Mouse (Mus musculus) myocyte (in vitro differentiated cells): ENCODE data around the gene Mcl1. TPM values are rescaled to one million over a fixed set of nuclear protein-coding genes. Genes with fewer than 3 reads are reported as not detected.
A peak's percentile ranks its signal among the peaks of the same experiment; 100 is the strongest.

ENCODE experiments used
- H3K27me3 ChIP-seq: one replicate; pipeline ENCODE4 v1.6.1; 2011; ENCODE audit not compliant: control insufficient read depth, insufficient read depth, insufficient read length
- H3K36me3 ChIP-seq: one replicate; pipeline ENCODE4 v1.6.1; 2011; ENCODE audit not compliant: control insufficient read depth, insufficient read depth
- H3K4me2 ChIP-seq: one replicate; pipeline ENCODE4 v1.6.1; 2011; ENCODE audit warnings: low read depth, control low read depth
- H3K4me3 ChIP-seq: one replicate; pipeline ENCODE4 v1.5.1; 2011; ENCODE audit warnings: mild to moderate bottlenecking, control low read depth, moderate library complexity
- H3K79me2 ChIP-seq: one replicate; pipeline ENCODE4 v1.6.1; 2011; ENCODE audit not compliant: control insufficient read depth, insufficient read depth
- H3ac ChIP-seq: one replicate; pipeline ENCODE4 v1.6.1; 2011; ENCODE audit not compliant: control insufficient read depth, insufficient read length
- CEBPB ChIP-seq: IDR thresholded peaks from 2 replicates; pipeline ENCODE4 v1.6.1; 2011; ENCODE audit warnings: mild to moderate bottlenecking, moderate library complexity; ENCODE audit not compliant: poor library complexity, insufficient read depth, severe bottlenecking
- E2F4 ChIP-seq: IDR thresholded peaks from one replicate; pipeline ENCODE4 v1.6.1; 2011; ENCODE audit warnings: mild to moderate bottlenecking, control low read depth, moderate library complexity; ENCODE audit not compliant: insufficient read depth
- MAX ChIP-seq: IDR thresholded peaks from one replicate; pipeline ENCODE4 v1.6.1; 2011; ENCODE audit warnings: low read depth, mild to moderate bottlenecking, control low read depth
- MYOD1 ChIP-seq, 3 experiments: IDR thresholded peaks; one replicate each; pipeline ENCODE4 v1.6.1; 2011; ENCODE audit warnings: control low read depth in 2 of 3, low read depth in 2 of 3, mild to moderate bottlenecking in 2 of 3, moderate library complexity in 1 of 3; ENCODE audit not compliant: insufficient read length in 2 of 3, control insufficient read depth in 1 of 3
- MYOG ChIP-seq, 3 experiments: IDR thresholded peaks; one replicate each; pipeline ENCODE4 v1.6.1; 2011; ENCODE audit warnings: control low read depth in 2 of 3, low read depth in 2 of 3, mild to moderate bottlenecking in 2 of 3; ENCODE audit not compliant: insufficient read length in 2 of 3, control insufficient read depth in 1 of 3, insufficient read depth in 1 of 3
- POLR2A ChIP-seq: IDR thresholded peaks from one replicate; pipeline ENCODE4 v1.6.1; 2011; ENCODE audit warnings: low read depth, mild to moderate bottlenecking, control low read depth, moderate library complexity; ENCODE audit not compliant: insufficient read length
- POLR2AphosphoS2 ChIP-seq: IDR thresholded peaks from one replicate; pipeline ENCODE4 v1.6.1; 2011; ENCODE audit warnings: low read depth, control low read depth; ENCODE audit not compliant: insufficient read length
- REST ChIP-seq: IDR thresholded peaks from one replicate; pipeline ENCODE4 v1.6.1; 2011; ENCODE audit warnings: mild to moderate bottlenecking, control low read depth, moderate library complexity; ENCODE audit not compliant: insufficient read depth, insufficient read length
- SRF ChIP-seq: IDR thresholded peaks from one replicate; pipeline ENCODE4 v1.6.1; 2011; ENCODE audit warnings: low read depth; ENCODE audit not compliant: control insufficient read depth, insufficient read length
- TCF12 ChIP-seq: IDR thresholded peaks from one replicate; pipeline ENCODE4 v1.6.1; 2011; ENCODE audit warnings: mild to moderate bottlenecking, control low read depth; ENCODE audit not compliant: poor library complexity, insufficient read depth, severe bottlenecking
- TCF3 ChIP-seq: IDR thresholded peaks from one replicate; pipeline ENCODE4 v1.6.1; 2011; ENCODE audit warnings: low read depth, control low read depth; ENCODE audit not compliant: insufficient read length
- USF1 ChIP-seq: IDR thresholded peaks from one replicate; pipeline ENCODE4 v1.6.1; 2011; ENCODE audit warnings: low read depth, mild to moderate bottlenecking, control low read depth, moderate library complexity
- polyA plus RNA-seq: library from polyadenylated mRNA; unstranded; fragments of >200 nt; fragmentation: generic; extraction: Trizol; gene quantifications from one replicate; pipeline ENCODE4 v1.2.1, GENCODE M21; 2012; ENCODE audit warnings: missing spikeins

The Mcl1 gene
- polyA plus RNA-seq, result 51.6 TPM

DNA sequence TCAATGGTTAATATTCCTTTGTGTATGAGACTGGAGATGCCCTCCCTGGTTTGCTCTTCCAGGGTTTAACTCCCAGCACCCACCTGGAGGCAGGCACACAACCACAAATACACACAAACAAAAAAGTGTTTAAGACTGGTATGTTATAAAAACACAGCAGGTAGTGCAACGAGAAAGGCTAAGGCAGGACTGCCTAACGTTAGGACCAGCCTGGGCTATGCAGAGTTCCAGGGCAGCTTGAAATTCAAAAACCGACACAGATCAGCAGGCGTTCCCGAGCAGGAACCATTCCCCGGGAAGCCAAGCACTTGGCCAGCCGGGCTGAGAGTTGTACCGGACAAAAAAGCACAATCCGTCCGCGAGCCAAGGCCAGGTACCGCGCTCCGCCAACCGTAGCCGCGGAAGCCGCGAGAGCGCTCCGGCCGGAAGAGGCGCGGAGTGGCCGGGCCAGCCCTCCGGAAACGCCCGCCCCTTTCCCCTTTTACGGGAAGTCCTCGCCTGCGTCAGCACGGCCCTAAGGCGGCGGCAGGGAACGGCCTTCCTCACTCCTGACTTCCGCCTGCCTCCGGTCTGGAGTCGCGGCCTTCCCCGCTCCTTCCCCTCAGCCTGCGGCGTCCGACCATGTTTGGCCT lies at the start of gene Mcl1:
Gene Mcl1 (plus strand): TSS at position 553 of the 632 bp plus-strand sequence.
- H3K4me2 ChIP-seq, result peak within 1 kb of the TSS; percentile 99
- H3K36me3 ChIP-seq, result peaks cover 33% of the 10 kb centered on the region
- H3K27me3 ChIP-seq, result no peaks in the 10 kb centered on the region
- TF ChIP-seq POLR2AphosphoS2, result peak; percentile 100
- no peak for TF ChIP-seq TCF12
- peak; percentile 5 for TF ChIP-seq TCF3
- TF ChIP-seq POLR2A, result peak; percentile 97
- peak in 1 of 3 experiments; percentile 6 for TF ChIP-seq MYOD1 (IDR thresholded peaks at IDR 0.05; ENCODE audit: control insufficient read depth in 1 of 3, insufficient read length in 2 of 3, low read depth in 2 of 3)
- TF ChIP-seq E2F4, result no peak
- no peak for TF ChIP-seq MAX
- TF ChIP-seq MYOG (IDR thresholded peaks at IDR 0.05; ENCODE audit: control insufficient read depth in 1 of 3, insufficient read depth in 1 of 3, insufficient read length in 2 of 3, low read depth in 2 of 3), result peak in 1 of 3 experiments; percentile 30
- peak; percentile 100 for TF ChIP-seq SRF
- TF ChIP-seq USF1, result no peak
- peak; percentile 67 for TF ChIP-seq REST
- no peak for TF ChIP-seq CEBPB
- H3K4me3 ChIP-seq, result peak within 1 kb of the TSS; percentile 98
- H3K79me2 ChIP-seq, result peaks cover 55% of the 10 kb centered on the region
- H3ac ChIP-seq, result peak within 1 kb of the TSS; percentile 91

DNA sequence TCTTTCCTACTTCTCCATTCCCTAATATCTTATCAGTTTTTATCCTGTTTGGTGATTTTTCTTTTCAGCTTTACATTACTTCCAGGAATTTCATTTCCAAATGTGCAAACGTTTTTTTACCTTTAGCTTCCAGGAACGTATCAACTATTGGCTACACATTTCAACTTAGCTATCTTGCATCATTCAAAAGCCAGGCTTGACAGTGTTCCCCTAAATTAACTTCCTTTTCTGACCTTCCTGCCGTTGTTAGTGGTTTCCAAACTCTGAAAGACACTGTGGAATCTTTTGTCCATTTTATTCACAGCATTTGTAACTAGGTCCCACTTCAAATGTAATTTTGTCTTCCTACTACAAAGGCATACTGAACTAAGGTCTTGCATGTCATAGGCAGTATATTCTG lies 49.4 kb upstream of the Mcl1 start:
- H3K36me3 ChIP-seq, result no peaks in the 10 kb centered on the region
- H3K79me2 ChIP-seq, result no peaks in the 10 kb centered on the region
- no peaks in the 10 kb centered on the region for H3K27me3 ChIP-seq
- H3ac ChIP-seq, result no peak overlapping the region
- H3K4me2 ChIP-seq, result no peak overlapping the region
- TF ChIP-seq MYOG (IDR thresholded peaks at IDR 0.05; ENCODE audit: control insufficient read depth in 1 of 3, insufficient read depth in 1 of 3, insufficient read length in 2 of 3, low read depth in 2 of 3) (no peak), POLR2AphosphoS2 (no peak), REST (no peak), SRF (no peak), MAX (no peak), TCF3 (no peak), MYOD1 (IDR thresholded peaks at IDR 0.05; ENCODE audit: control insufficient read depth in 1 of 3, insufficient read length in 2 of 3, low read depth in 2 of 3) (no peak), TCF12 (no peak), USF1 (no peak), E2F4 (no peak), CEBPB (no peak), POLR2A (no peak)
- H3K4me3 ChIP-seq, result no peak overlapping the region

DNA sequence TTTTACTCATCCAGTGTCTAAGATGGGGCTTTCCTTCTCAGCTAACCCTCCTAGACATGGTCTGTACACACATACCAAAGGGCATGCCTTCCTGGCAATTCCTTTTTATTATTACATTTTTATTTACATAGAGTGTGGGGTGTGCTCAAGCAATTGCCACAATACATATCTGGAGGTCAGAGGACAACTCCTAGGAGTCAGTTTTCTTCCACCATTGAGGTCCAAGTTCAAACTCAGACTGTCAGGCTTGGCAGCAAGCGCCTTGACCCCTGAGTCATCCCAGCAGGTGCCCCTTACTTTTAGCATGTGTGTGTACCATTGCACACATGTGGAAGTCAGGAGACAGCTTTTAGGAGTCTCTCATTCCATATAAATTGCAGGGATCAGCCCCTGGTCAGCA lies 44.6 kb upstream of the Mcl1 start:
- TF ChIP-seq SRF (no peak), USF1 (no peak), MAX (no peak), POLR2AphosphoS2 (no peak), MYOG (IDR thresholded peaks at IDR 0.05; ENCODE audit: control insufficient read depth in 1 of 3, insufficient read depth in 1 of 3, insufficient read length in 2 of 3, low read depth in 2 of 3) (no peak), POLR2A (no peak), E2F4 (no peak), REST (no peak), TCF12 (no peak), CEBPB (no peak), MYOD1 (IDR thresholded peaks at IDR 0.05; ENCODE audit: control insufficient read depth in 1 of 3, insufficient read length in 2 of 3, low read depth in 2 of 3) (no peak), TCF3 (no peak)
- Histone ChIP-seq H3K36me3 (no peaks in the 10 kb centered on the region), H3ac (no peak overlapping the region), H3K4me2 (no peak overlapping the region), H3K79me2 (no peaks in the 10 kb centered on the region), H3K4me3 (no peak overlapping the region), H3K27me3 (no peaks in the 10 kb centered on the region)

DNA sequence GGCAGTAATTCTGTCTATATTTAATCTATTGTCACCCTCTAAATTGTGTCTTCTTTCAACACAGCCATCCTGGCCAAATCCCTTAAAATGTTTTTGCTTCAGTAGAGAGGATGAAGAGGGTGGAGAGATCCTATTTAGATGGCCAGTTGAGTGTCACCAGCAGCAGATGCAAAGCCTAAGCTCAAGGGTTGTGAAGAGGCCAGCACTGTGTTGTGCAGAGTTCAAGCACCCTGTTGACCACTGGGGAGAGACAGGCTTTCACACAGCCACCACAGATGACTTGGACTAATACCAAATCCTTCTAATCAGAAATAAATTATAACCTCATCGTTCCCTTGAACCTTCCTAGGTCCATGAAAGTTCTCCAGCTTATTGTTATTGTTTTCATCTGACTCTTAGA lies 40.1 kb upstream of the Mcl1 start:
- no peak overlapping the region for H3K4me2 ChIP-seq
- no peaks in the 10 kb centered on the region for H3K79me2 ChIP-seq
- H3K27me3 ChIP-seq, result no peaks in the 10 kb centered on the region
- no peak overlapping the region for H3ac ChIP-seq
- H3K4me3 ChIP-seq, result no peak overlapping the region
- peaks cover 8% of the 10 kb centered on the region for H3K36me3 ChIP-seq
- TF ChIP-seq TCF3, result no peak
- TF ChIP-seq E2F4, result no peak
- TF ChIP-seq USF1, result no peak
- no peak for TF ChIP-seq TCF12
- no peak for TF ChIP-seq REST
- no peak for TF ChIP-seq MYOG (IDR thresholded peaks at IDR 0.05; ENCODE audit: control insufficient read depth in 1 of 3, insufficient read depth in 1 of 3, insufficient read length in 2 of 3, low read depth in 2 of 3)
- no peak for TF ChIP-seq MAX
- TF ChIP-seq POLR2A, result no peak
- no peak for TF ChIP-seq POLR2AphosphoS2
- no peak for TF ChIP-seq CEBPB
- no peak for TF ChIP-seq SRF
- TF ChIP-seq MYOD1 (IDR thresholded peaks at IDR 0.05; ENCODE audit: control insufficient read depth in 1 of 3, insufficient read length in 2 of 3, low read depth in 2 of 3), result no peak
